Mouse (Mus musculus): ENCODE results near the gene Mmachc. TPM values are rescaled to one million over a fixed set of nuclear protein-coding genes. Genes with fewer than 3 reads are reported as not detected.
A peak's percentile ranks its signal among the peaks of the same experiment; 100 is the strongest.

Gene Mmachc
- polyA plus RNA-seq (2014; fragmentation: Nextera tagmentation; extraction: Ambion mirVana) = 8.2 and 10.5 TPM in 2 replicates

DNA sequence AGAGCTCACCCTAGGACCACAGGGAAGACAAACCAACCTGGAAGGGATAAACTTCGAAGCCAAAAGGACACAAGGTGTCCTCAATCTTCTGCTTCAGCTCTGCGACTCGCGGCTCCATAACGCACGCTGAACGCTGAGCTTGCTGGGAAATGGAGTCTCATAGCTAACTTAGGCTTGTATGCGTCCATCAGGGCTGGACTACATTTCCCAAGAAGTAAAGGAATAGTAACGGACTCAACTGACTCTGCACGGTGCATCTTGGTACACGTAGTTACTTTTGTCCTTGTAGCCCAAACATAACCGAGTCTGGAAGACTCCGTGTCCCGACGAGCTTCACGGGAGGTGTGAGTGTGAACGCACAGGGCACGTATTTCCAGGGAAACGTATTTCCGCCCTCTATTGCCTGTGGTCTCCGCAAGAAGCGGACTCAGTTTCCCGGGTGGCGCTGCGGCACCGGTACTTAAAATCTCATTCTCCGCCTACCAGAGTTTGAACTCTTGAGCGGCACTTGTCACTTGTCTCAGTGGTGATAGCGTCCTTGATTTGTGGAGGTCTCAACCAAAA lies at the start of gene Mmachc, which contains the start of gene Ccdc163:
TSS of gene Mmachc (minus strand) at position 206 of the 564 bp plus-strand sequence.
TSS of gene Ccdc163 (plus strand) at position 309 of the 564 bp plus-strand sequence.
- H3K9ac ChIP-seq (ENCODE audit: low read depth, low read length) = peak within 1 kb of the TSS; percentile 75
- H3K4me3 ChIP-seq (ENCODE audit: low read depth, low read length) = peak within 1 kb of the TSS; percentile 73
- H3K4me2 ChIP-seq (ENCODE audit: low read depth, low read length) = peak within 1 kb of the TSS; percentile 94
- no peaks in the 10 kb centered on the region for H3K27me3 ChIP-seq (replicated peaks; ENCODE audit: control insufficient read depth, insufficient read depth, low read length)
- WGBS = 0% methylated on average over 29 of the region's 29 CpGs
- H3K9me3 ChIP-seq (ENCODE audit: control insufficient read depth, low read length) = no peaks in the 10 kb centered on the region
- H3K27ac ChIP-seq (replicated peaks; ENCODE audit: low read depth, low read length) = peak within 1 kb of the TSS; percentile 68; the same call in 1 of the 2 replicates
- peaks cover 5% of the 10 kb centered on the region; the same call in 1 of the 2 replicates for H3K4me1 ChIP-seq (ENCODE audit: control insufficient read depth, insufficient read depth, low read length)
- ATAC-seq (ENCODE audit: low read depth) (peak; percentile 99), DNase-seq (ENCODE audit: low spot score) (peak; percentile 100)
- peaks cover 13% of the 10 kb centered on the region; the same call in 1 of the 2 replicates for H3K36me3 ChIP-seq (ENCODE audit: control insufficient read depth, insufficient read depth, low read length)

DNA sequence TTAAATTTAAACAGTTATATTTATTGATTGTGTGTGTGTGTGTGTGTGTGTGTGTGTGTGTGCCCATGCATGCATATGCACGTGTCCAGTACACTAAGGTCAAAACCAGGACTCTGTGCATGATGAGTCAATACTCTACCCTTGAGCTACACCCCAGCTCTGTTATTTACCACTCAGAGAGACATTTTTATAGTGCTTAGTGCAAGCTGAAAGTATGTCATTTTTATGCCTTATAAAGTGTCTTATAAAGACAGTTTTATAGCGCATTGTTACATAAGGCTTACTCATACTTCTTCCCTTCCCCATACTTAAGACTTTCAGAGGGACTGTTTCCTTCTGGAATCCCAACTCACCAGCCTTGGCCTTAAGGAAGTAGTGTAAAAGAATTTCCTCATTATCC lies 41.5 kb upstream of the Mmachc start:
- H3K27ac ChIP-seq (replicated peaks; ENCODE audit: low read depth, low read length) = no peak overlapping the region
- WGBS = 79% methylated on average over 2 of the region's 2 CpGs
- H3K36me3 ChIP-seq (ENCODE audit: control insufficient read depth, insufficient read depth, low read length) = no peaks in the 10 kb centered on the region
- H3K9me3 ChIP-seq (ENCODE audit: control insufficient read depth, low read length) = no peaks in the 10 kb centered on the region
- H3K4me2 ChIP-seq (ENCODE audit: low read depth, low read length) = no peak overlapping the region
- DNase-seq (ENCODE audit: low spot score) (no peak), ATAC-seq (ENCODE audit: low read depth) (no peak)
- no peak overlapping the region for H3K4me3 ChIP-seq (ENCODE audit: low read depth, low read length)
- H3K9ac ChIP-seq (ENCODE audit: low read depth, low read length) = no peak overlapping the region
- H3K4me1 ChIP-seq (ENCODE audit: control insufficient read depth, insufficient read depth, low read length) = no peaks in the 10 kb centered on the region
- no peaks in the 10 kb centered on the region for H3K27me3 ChIP-seq (replicated peaks; ENCODE audit: control insufficient read depth, insufficient read depth, low read length)

DNA sequence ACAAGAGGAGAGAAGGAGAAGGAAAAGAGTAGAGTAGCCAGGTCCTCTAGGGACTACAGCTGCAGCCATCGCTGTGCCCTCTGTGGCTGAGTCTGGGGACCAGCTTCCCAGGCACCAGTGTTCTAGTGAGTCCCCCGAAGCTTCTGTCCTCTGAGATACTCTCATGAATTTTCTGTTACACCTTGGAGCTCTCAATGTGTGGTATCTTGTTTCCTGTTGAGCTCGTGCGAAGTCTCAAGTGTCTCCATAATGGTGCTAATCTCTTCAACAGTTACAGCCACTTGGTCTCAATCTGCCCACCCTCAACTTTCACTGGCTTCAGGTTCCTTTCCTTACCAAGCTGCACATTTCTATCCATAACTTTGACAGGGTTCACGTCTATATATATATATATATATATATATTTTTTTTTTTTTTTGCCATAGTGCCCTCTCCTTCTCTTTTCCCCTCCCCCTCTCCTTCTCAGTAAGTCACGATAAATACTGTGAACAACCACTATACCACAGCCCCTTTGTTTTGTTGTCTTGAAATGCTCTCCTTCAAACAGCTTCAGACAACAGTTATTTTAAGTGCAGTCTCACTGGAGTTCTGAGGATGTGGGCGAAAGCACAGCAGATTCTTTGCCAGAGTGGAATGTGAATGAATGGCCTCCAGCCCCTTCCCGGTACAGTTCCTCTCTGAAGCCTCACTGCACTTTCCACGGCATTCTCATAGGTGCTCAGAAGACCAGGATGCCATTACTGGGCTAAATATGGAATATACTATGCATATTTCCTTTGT lies 31.0 kb upstream of the Mmachc start:
- Histone ChIP-seq H3K9ac (ENCODE audit: low read depth, low read length) (no peak overlapping the region), H3K4me1 (ENCODE audit: control insufficient read depth, insufficient read depth, low read length) (no peaks in the 10 kb centered on the region), H3K9me3 (ENCODE audit: control insufficient read depth, low read length) (no peaks in the 10 kb centered on the region), H3K27me3 (replicated peaks; ENCODE audit: control insufficient read depth, insufficient read depth, low read length) (no peaks in the 10 kb centered on the region), H3K4me3 (ENCODE audit: low read depth, low read length) (no peak overlapping the region), H3K4me2 (ENCODE audit: low read depth, low read length) (no peak overlapping the region), H3K27ac (replicated peaks; ENCODE audit: low read depth, low read length) (no peak overlapping the region), H3K36me3 (ENCODE audit: control insufficient read depth, insufficient read depth, low read length) (no peaks in the 10 kb centered on the region)
- 75% methylated on average over 9 of the region's 9 CpGs for WGBS
- DNase-seq (ENCODE audit: low spot score) (no peak), ATAC-seq (ENCODE audit: low read depth) (no peak)

DNA sequence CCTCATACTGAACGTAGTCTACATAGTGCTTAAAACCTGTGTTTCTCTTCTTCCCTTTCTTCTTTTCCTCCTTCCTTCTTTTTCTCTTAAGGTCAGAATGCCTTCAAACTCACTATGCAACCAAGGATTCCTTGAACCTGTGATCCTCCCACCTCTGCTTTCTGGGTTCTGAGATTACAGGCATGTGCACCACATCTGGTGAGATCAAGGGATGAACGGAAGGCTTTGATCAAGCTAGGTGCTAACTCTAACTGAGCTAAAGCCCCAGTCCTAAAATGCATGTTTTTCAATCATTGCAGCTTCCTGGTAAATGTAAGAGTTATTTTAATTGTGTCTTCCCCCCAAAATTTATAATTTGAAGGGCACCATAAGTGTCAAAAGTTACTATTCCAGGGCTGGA lies 26.8 kb upstream of the Mmachc start:
- Histone ChIP-seq H3K9me3 (ENCODE audit: control insufficient read depth, low read length) (no peaks in the 10 kb centered on the region), H3K4me3 (ENCODE audit: low read depth, low read length) (no peak overlapping the region), H3K4me2 (ENCODE audit: low read depth, low read length) (no peak overlapping the region), H3K27me3 (replicated peaks; ENCODE audit: control insufficient read depth, insufficient read depth, low read length) (no peaks in the 10 kb centered on the region), H3K36me3 (ENCODE audit: control insufficient read depth, insufficient read depth, low read length) (no peaks in the 10 kb centered on the region), H3K9ac (ENCODE audit: low read depth, low read length) (no peak overlapping the region), H3K4me1 (ENCODE audit: control insufficient read depth, insufficient read depth, low read length) (no peaks in the 10 kb centered on the region), H3K27ac (replicated peaks; ENCODE audit: low read depth, low read length) (no peak overlapping the region)
- WGBS = 72% methylated on average over 2 of the region's 2 CpGs
- ATAC-seq (ENCODE audit: low read depth) (no peak), DNase-seq (ENCODE audit: low spot score) (no peak)

DNA sequence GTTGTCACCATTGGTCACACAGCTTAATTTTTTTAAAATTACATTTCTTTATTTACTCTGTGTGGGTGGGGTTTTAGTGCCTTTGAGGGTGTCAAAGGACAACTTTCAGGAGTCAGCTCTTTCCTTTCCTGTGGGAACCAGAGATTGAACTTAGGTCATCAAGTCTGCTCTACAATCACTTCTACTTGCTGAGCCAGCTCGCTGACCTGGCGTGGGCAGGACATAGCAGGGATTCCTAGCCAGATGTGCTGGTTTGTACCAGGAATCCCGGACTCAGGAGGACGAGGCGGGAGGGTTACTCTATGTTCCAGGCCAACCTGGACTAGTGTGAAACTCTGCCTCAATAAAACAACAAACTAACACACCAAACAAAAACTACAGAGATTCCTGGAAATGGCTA lies 24.1 kb upstream of the Mmachc start:
- no peak overlapping the region for H3K9ac ChIP-seq (ENCODE audit: low read depth, low read length)
- WGBS = 79% methylated on average over 5 of the region's 5 CpGs

DNA sequence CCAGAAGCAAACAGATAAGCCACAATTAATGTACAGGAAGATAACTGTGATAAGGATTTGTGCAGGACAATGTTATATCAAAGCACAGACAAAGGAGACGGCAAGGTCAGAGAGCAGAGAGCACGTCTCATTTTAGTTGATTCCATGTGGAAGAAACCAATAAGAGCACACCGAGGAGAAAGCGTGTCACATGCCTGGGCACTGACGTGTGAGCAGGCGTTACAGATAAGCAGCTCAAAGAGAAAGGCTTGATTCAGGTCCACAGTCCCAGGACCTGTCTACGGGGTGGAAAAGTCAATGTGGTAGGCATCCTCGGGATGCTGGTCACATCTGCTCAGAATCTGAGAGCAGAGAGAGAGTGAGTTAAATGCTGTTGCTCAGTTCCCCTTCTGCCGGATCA lies 22.9 kb upstream of the Mmachc start:
- Histone ChIP-seq H3K9ac (ENCODE audit: low read depth, low read length) (no peak overlapping the region), H3K27ac (replicated peaks; ENCODE audit: low read depth, low read length) (no peak overlapping the region)

More for the DNA sequence above, 24.1 kb upstream of the Mmachc start:
- no peaks in the 10 kb centered on the region for H3K36me3 ChIP-seq (ENCODE audit: control insufficient read depth, insufficient read depth, low read length)
- no peaks in the 10 kb centered on the region for H3K9me3 ChIP-seq (ENCODE audit: control insufficient read depth, low read length)
- no peak overlapping the region for H3K27ac ChIP-seq (replicated peaks; ENCODE audit: low read depth, low read length)
- no peaks in the 10 kb centered on the region for H3K4me1 ChIP-seq (ENCODE audit: control insufficient read depth, insufficient read depth, low read length)
- no peak overlapping the region for H3K4me2 ChIP-seq (ENCODE audit: low read depth, low read length)
- no peak for ATAC-seq (ENCODE audit: low read depth)
- H3K27me3 ChIP-seq (replicated peaks; ENCODE audit: control insufficient read depth, insufficient read depth, low read length) = no peaks in the 10 kb centered on the region
- H3K4me3 ChIP-seq (ENCODE audit: low read depth, low read length) = no peak overlapping the region
- DNase-seq (ENCODE audit: low spot score) = no peak

DNA sequence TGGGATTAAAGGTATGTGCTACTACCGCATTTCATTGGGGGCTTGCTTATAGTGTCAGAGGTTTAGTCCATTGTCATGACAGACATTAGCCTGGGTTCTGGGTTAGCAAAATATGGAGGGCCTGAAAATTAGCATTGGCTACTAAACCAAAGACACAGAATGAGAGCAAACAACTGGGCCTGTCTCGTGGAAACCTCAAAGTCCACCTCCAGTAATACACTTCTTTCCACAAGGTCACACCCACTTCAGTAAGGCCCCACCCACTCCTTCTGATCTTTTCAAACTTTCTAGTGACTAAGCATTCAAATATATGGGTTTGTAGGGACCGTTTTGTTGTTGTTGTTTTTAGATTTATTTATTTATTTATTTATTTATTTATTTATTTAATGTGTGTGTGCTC lies 21.3 kb upstream of the Mmachc start:
- 92% methylated on average over 3 of the region's 3 CpGs for WGBS
- Histone ChIP-seq H3K9me3 (ENCODE audit: control insufficient read depth, low read length) (no peaks in the 10 kb centered on the region), H3K27me3 (replicated peaks; ENCODE audit: control insufficient read depth, insufficient read depth, low read length) (no peaks in the 10 kb centered on the region), H3K36me3 (ENCODE audit: control insufficient read depth, insufficient read depth, low read length) (no peaks in the 10 kb centered on the region), H3K4me3 (ENCODE audit: low read depth, low read length) (no peak overlapping the region), H3K27ac (replicated peaks; ENCODE audit: low read depth, low read length) (no peak overlapping the region), H3K9ac (ENCODE audit: low read depth, low read length) (no peak overlapping the region), H3K4me2 (ENCODE audit: low read depth, low read length) (no peak overlapping the region), H3K4me1 (ENCODE audit: control insufficient read depth, insufficient read depth, low read length) (no peaks in the 10 kb centered on the region)
- ATAC-seq (ENCODE audit: low read depth) (no peak), DNase-seq (ENCODE audit: low spot score) (no peak)

More for the DNA sequence above, 22.9 kb upstream of the Mmachc start:
- no peak overlapping the region for H3K4me2 ChIP-seq (ENCODE audit: low read depth, low read length)
- no peak overlapping the region for H3K4me3 ChIP-seq (ENCODE audit: low read depth, low read length)
- DNase-seq (ENCODE audit: low spot score) (no peak), ATAC-seq (ENCODE audit: low read depth) (no peak)
- H3K9me3 ChIP-seq (ENCODE audit: control insufficient read depth, low read length) = no peaks in the 10 kb centered on the region
- H3K27me3 ChIP-seq (replicated peaks; ENCODE audit: control insufficient read depth, insufficient read depth, low read length) = no peaks in the 10 kb centered on the region
- H3K4me1 ChIP-seq (ENCODE audit: control insufficient read depth, insufficient read depth, low read length) = no peaks in the 10 kb centered on the region
- 82% methylated on average over 9 of the region's 9 CpGs for WGBS
- no peaks in the 10 kb centered on the region for H3K36me3 ChIP-seq (ENCODE audit: control insufficient read depth, insufficient read depth, low read length)

DNA sequence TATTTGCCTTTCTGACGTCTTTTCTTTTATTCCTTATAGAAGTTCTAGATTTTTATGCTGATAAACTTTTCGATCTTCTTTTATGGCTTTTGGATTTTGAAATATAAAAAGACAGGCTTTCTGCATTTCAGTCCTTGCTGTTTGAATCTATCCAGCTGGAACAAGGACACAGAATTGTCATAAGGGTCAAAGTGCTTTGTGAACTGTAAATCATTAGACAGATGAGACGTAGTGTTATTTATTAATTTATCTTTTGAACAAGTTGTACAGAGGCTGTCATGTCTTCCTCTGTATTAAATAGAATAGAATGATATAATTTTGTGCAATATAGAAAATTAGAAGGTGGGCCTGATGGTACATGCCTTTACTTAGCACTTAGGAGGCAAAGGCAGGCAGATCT lies 19.2 kb upstream of the Mmachc start:
- 70% methylated on average over 3 of the region's 3 CpGs for WGBS
- Histone ChIP-seq H3K9me3 (ENCODE audit: control insufficient read depth, low read length) (no peaks in the 10 kb centered on the region), H3K36me3 (ENCODE audit: control insufficient read depth, insufficient read depth, low read length) (no peaks in the 10 kb centered on the region), H3K9ac (ENCODE audit: low read depth, low read length) (no peak overlapping the region), H3K4me3 (ENCODE audit: low read depth, low read length) (no peak overlapping the region), H3K27ac (replicated peaks; ENCODE audit: low read depth, low read length) (no peak overlapping the region), H3K4me2 (ENCODE audit: low read depth, low read length) (no peak overlapping the region), H3K4me1 (ENCODE audit: control insufficient read depth, insufficient read depth, low read length) (no peaks in the 10 kb centered on the region), H3K27me3 (replicated peaks; ENCODE audit: control insufficient read depth, insufficient read depth, low read length) (no peaks in the 10 kb centered on the region)
- no peak for DNase-seq (ENCODE audit: low spot score)
- no peak for ATAC-seq (ENCODE audit: low read depth)
